Mouse (Mus musculus) lung, postnatal 0 days (tissue): ENCODE results near the gene Ube2j1. TPM values are rescaled to one million over a fixed set of nuclear protein-coding genes. Genes with fewer than 3 reads are reported as not detected.

Experiments used
- ATAC-seq: fragments of 200-750 bp; cut with Nextera tagmentation; 2 replicates; pipeline ENCODE4 v1.8.0; 2017; ENCODE audit warnings: moderate library complexity
- DNase-seq: peaks from one replicate; pipeline ENCODE4 v3.0.0-alpha.2; 2016; ENCODE audit warnings: low spot score
- H3K27ac ChIP-seq: fragments of 300-500 bp; sonication (generic); 2 replicates; pipeline ENCODE4 v1.5.1; 2014; ENCODE audit warnings: antibody characterized with exemption, mild to moderate bottlenecking, low read length, mixed read lengths
- H3K27me3 ChIP-seq: fragments of 300-500 bp; sonication (generic); replicated peaks from 2 replicates; pipeline ENCODE4 v1.6.1; 2014; ENCODE audit warnings: low read length, mixed read lengths; ENCODE audit not compliant: insufficient read depth
- H3K36me3 ChIP-seq: fragments of 300-500 bp; sonication (generic); 2 replicates; pipeline ENCODE4 v1.6.1; 2014; ENCODE audit warnings: low read length, mixed read lengths; ENCODE audit not compliant: insufficient read depth
- H3K4me1 ChIP-seq: fragments of 300-500 bp; sonication (generic); 2 replicates; pipeline ENCODE4 v1.6.1; 2014; ENCODE audit warnings: antibody characterized with exemption, low read depth, low read length, mixed read lengths; ENCODE audit not compliant: insufficient read depth
- H3K4me2 ChIP-seq: fragments of 300-500 bp; sonication (generic); replicated peaks from 2 replicates; pipeline ENCODE4 v1.6.1; 2014; ENCODE audit warnings: low read depth, mild to moderate bottlenecking, low read length, moderate library complexity, mixed read lengths
- H3K4me3 ChIP-seq: fragments of 300-500 bp; sonication (generic); 2 replicates; pipeline ENCODE4 v1.5.1; 2014; ENCODE audit warnings: low read depth, low read length
- H3K9ac ChIP-seq: fragments of 300-500 bp; sonication (generic); replicated peaks from 2 replicates; pipeline ENCODE4 v1.6.1; 2014; ENCODE audit warnings: low read depth, mild to moderate bottlenecking
- H3K9me3 ChIP-seq: fragments of 300-500 bp; sonication (generic); 2 replicates; pipeline ENCODE4 v1.6.1; 2016; ENCODE audit warnings: low read length, mixed read lengths
- CTCF ChIP-seq: IDR thresholded peaks from 2 replicates; pipeline ENCODE4 v1.5.1; 2016; ENCODE audit warnings: antibody characterized with exemption, mild to moderate bottlenecking
- EP300 ChIP-seq: IDR thresholded peaks from 2 replicates; pipeline ENCODE4 v1.6.1; 2016; ENCODE audit warnings: antibody characterized with exemption, mild to moderate bottlenecking, control low read depth
- WGBS: fragments of 180-500 bp; shearing (Covaris S2); extraction: QIAGEN DNeasy Blood & Tissue Kit; methylation state at CpG from one replicate; pipeline ENCODE4 v1.1.7; 2014; 5-methylcytosine and 5-hydroxymethylcytosine counted together
- polyA plus RNA-seq: library from polyadenylated mRNA; unstranded; fragments of >200 nt; fragmentation: Nextera tagmentation; extraction: Ambion mirVana; gene quantifications from 2 replicates; pipeline ENCODE4 v1.2.1, GENCODE M21; 2015

Ube2j1 gene
- polyA plus RNA-seq, 1 experiment from 2014 or later = 36.8 TPM

- no peaks in the 10 kb centered on the region for H3K9me3 ChIP-seq
- H3K4me2 ChIP-seq = peak overlapping the region; percentile 71
- H3K36me3 ChIP-seq = peaks cover 3% of the 10 kb centered on the region; the same call in 1 of the 2 replicates
- H3K27ac ChIP-seq = peak overlapping the region; percentile 94
- peak overlapping the region; percentile 97 for H3K9ac ChIP-seq
- 3% methylated on average over 55 of the region's 55 CpGs for WGBS
- peaks cover 10% of the 10 kb centered on the region for H3K4me1 ChIP-seq
- ATAC-seq (peak; percentile 68), DNase-seq (peak; percentile 55)
- no peaks in the 10 kb centered on the region for H3K27me3 ChIP-seq
- TF ChIP-seq EP300 (no peak), CTCF (peak; percentile 23; the same call in 1 of the 2 replicates)
- H3K4me3 ChIP-seq = peak overlapping the region; percentile 74
These were observed 687 bp upstream of the Ube2j1 start for GRCm38 (mm10) chr4:33030264-33031194.

- peak overlapping the region; percentile 71 for H3K4me2 ChIP-seq
- H3K36me3 ChIP-seq = peaks cover 3% of the 10 kb centered on the region; the same call in 1 of the 2 replicates
- TF ChIP-seq CTCF (no peak), EP300 (no peak)
- peak overlapping the region; percentile 74 for H3K4me3 ChIP-seq
- peak overlapping the region; percentile 94 for H3K27ac ChIP-seq
- H3K4me1 ChIP-seq = peaks cover 10% of the 10 kb centered on the region
- no peaks in the 10 kb centered on the region for H3K9me3 ChIP-seq
- H3K27me3 ChIP-seq = no peaks in the 10 kb centered on the region
- 20% methylated on average over 4 of the region's 4 CpGs for WGBS
- H3K9ac ChIP-seq = peak overlapping the region; percentile 97
- ATAC-seq = no peak
- DNase-seq = no peak
These were observed 829 bp downstream of the Ube2j1 start for GRCm38 (mm10) chr4:33032045-33032444.

- TF ChIP-seq CTCF (no peak), EP300 (no peak)
- no peak overlapping the region for H3K9ac ChIP-seq
- no peak for DNase-seq
- H3K4me1 ChIP-seq = peaks cover 10% of the 10 kb centered on the region
- no peaks in the 10 kb centered on the region for H3K27me3 ChIP-seq
- H3K4me2 ChIP-seq = no peak overlapping the region; the same call in 1 of the 2 replicates
- H3K4me3 ChIP-seq = no peak overlapping the region
- peaks cover 8% of the 10 kb centered on the region; the same call in 1 of the 2 replicates for H3K36me3 ChIP-seq
- no peaks in the 10 kb centered on the region for H3K9me3 ChIP-seq
- H3K27ac ChIP-seq = no peak overlapping the region
- 38% methylated on average over 6 of the region's 6 CpGs for WGBS
- ATAC-seq = no peak
These were observed 2.3 kb downstream of the Ube2j1 start for GRCm38 (mm10) chr4:33033515-33033914.

- Histone ChIP-seq H3K9ac (no peak overlapping the region), H3K27me3 (no peaks in the 10 kb centered on the region), H3K4me3 (no peak overlapping the region), H3K4me1 (no peaks in the 10 kb centered on the region), H3K27ac (no peak overlapping the region), H3K4me2 (no peak overlapping the region), H3K36me3 (peaks cover 30% of the 10 kb centered on the region), H3K9me3 (no peaks in the 10 kb centered on the region)
- TF ChIP-seq EP300 (no peak), CTCF (no peak)
- no peak for DNase-seq
- 76% methylated on average over 4 of the region's 4 CpGs for WGBS
- no peak for ATAC-seq
These were observed 8.6 kb downstream of the Ube2j1 start for GRCm38 (mm10) chr4:33039826-33040225.

- Histone ChIP-seq H3K4me1 (no peaks in the 10 kb centered on the region), H3K27ac (no peak overlapping the region), H3K36me3 (peaks cover 27% of the 10 kb centered on the region), H3K9me3 (no peaks in the 10 kb centered on the region), H3K27me3 (no peaks in the 10 kb centered on the region), H3K4me3 (no peak overlapping the region), H3K4me2 (no peak overlapping the region), H3K9ac (no peak overlapping the region)
- no peak for DNase-seq
- TF ChIP-seq CTCF (no peak), EP300 (no peak)
- ATAC-seq = no peak
- 96% methylated on average over 11 of the region's 11 CpGs for whole genome bisulfite sequencing
These were observed 18.4 kb downstream of the Ube2j1 start for GRCm38 (mm10) chr4:33049601-33050000.

GRCm38 (mm10) chr4:33052055-33052454, 20.8 kb downstream of the Ube2j1 start:
- no peak overlapping the region for H3K9ac ChIP-seq
- no peaks in the 10 kb centered on the region for H3K4me1 ChIP-seq
- no peak overlapping the region for H3K4me3 ChIP-seq
- DNase-seq = no peak
- 65% methylated on average over 3 of the region's 3 CpGs for WGBS
- peaks cover 10% of the 10 kb centered on the region for H3K36me3 ChIP-seq
- no peaks in the 10 kb centered on the region for H3K27me3 ChIP-seq
- H3K9me3 ChIP-seq = no peaks in the 10 kb centered on the region
- H3K27ac ChIP-seq = no peak overlapping the region
- ATAC-seq = no peak
- no peak overlapping the region for H3K4me2 ChIP-seq
- TF ChIP-seq CTCF (no peak), EP300 (no peak)
